Mouse (Mus musculus): ENCODE data around the gene Slc35d3.

Gene Slc35d3

DNA sequence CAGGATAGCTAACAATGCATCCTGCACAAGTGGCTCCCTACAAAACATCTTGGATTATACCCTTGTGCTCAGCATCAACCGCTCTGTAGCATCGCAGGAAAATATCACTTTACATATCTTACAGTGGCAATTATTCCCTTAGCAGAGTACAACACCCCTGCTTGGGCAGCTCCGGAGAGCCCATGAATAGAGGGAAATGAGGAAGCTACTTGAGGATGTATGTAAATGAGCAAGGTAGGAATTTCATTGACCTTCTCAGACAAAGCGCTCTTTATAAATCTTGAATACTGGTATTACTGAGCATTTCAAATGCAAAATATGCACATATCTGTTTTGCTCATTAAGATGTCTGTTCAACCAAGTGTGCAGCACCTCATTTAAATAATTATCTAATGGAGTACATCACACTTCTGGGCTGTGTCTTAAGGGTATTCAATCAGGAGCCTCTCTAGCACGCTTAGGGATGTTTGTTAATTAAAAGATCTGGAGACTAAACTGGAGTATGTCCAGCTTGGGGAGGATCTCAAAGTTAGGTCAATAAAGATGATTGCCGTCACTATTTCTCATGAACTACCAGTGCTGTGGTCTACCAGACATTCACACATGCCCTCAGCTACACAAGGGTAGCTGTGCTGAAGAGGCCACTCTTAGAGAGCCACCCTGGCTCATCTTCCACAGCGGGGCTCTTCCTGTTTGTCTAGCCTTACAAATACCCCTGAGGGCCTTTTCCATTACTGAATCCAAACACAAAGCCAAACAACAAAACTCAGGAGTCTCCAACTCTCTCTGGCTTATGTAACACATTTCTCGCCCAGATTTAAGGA, 15.2 kb downstream of the Slc35d3 start:
- DNase-seq (ENCODE audit: low read depth, low spot score): no peak

DNA sequence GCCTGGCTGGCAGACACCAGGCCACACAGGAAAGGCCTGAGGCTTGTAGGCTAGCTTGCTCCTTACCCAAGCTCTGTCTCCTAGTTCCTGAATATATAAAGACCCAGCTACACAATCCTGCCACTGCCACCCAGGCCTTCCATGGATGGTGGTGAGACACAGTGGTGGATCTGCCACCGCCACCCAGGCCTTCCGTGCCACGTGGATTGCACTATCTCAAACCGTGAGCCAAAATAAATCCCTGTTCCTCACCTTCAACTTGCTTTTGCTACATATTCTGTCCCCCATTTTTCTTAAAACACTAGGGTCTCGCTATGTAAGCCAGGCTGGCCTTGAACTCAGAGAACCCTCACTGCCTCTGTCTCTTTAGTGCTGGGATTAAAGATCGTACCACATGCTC, 17.0 kb downstream of the Slc35d3 start:
- DNase-seq (ENCODE audit: low read depth, low spot score): no peak

DNA sequence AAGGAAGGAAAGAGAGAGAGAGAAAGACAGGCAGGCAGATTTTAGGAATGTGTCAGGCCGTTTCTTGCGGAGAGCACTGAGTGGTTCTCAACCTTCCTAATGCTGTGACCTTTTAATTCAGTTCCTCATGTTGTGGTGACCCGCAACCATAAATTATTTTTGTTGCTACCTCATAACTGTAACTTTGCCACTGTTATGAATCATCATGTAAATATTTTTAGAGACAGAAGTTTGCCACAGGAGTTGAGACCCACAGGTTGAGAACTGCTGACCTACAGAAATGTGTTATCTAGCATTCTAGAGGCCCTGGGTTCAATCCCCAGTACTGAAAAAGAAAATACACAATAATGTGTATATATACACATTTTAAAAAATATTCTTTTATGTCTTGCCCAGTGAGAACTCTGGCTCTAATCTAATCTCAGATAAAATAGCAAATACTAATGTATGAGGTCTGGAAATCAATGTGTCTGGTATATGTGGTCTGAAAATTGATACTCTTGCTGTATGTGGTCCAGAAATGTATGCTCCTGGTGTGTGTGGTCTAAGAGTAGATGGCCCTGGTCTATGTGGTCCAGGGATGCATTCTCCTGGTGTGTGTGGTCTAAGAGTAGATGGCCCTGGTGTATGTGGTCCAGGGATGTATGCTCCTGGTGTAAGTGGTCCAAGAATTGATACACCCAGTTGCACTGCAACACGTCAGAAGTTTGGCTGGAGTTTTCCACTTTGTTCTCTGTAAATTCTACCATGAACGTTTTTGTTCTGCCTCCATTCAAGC, 20.0 kb downstream of the Slc35d3 start:
- no peak for DNase-seq (ENCODE audit: low read depth, low spot score)

DNA sequence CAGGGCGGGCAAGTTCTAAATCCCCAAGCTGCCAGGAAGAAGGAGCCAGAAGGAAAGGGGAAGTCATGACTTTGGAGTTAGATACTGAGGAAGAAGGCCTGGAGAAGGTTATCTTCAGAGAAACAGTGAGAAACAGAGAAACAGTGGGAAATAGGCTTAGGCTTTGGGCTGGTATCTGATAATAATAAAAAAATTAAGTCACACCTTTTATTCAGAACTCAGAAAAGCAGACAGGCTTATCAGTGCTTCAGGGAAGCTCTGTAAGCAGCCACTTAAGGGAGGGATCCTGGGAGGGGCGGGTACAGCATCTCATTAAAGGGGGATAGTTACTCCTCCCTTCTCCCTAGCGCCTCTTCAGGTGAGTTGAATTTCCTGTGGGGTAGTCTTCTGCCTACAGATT, 30.3 kb downstream of the Slc35d3 start:
- no peak for DNase-seq (ENCODE audit: low read depth, low spot score)

DNA sequence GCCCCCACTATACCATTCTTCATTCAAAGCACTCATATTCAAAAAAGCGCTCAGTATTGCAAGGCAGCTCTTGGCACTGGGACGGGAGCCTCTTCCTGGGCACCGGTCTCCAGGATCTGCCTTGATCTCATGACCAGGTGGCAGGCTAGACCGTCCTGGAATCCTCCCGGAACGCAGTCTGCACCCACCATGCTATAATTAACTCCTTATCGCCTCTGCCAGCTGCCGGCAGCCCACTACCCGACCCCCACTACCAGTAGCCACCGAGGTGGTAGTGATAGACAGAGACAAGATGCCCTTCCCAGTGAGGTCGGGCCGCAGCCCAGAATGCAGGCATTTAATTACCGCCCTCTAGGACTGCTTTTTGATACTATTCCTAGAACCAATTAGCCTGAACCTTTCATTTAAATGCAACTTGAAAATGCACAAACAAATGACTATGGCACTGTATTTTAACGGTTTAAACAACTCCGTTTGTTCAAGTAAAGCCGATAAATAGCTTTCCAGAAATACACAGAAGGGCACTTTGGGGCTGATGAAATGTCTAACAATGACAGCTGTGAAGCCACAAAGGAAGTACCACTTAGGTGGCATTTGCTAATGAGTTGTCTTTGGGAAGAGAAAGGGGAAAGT, 32.4 kb downstream of the Slc35d3 start:
- DNase-seq (ENCODE audit: low read depth, low spot score): no peak

DNA sequence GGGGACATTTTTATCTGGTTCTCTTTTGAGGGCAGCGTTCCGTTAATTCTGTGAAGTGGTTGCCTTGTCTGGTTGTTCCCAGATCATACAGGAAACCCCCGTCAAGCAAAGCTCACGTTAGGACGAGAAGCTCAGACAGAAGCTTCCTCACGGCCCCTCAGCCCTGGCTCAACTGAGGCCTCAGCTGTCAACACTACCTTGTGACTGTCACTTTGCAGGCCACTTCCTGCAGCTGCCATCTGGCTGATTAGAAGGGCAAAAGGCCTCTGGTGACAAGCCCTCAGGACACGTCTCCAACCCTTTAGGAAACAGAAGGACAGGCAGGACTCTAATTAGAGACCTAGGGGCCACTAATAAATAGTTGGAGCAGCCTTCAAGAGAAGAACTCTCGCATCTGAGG, 35.9 kb downstream of the Slc35d3 start:
- DNase-seq (ENCODE audit: low read depth, low spot score): no peak

DNA sequence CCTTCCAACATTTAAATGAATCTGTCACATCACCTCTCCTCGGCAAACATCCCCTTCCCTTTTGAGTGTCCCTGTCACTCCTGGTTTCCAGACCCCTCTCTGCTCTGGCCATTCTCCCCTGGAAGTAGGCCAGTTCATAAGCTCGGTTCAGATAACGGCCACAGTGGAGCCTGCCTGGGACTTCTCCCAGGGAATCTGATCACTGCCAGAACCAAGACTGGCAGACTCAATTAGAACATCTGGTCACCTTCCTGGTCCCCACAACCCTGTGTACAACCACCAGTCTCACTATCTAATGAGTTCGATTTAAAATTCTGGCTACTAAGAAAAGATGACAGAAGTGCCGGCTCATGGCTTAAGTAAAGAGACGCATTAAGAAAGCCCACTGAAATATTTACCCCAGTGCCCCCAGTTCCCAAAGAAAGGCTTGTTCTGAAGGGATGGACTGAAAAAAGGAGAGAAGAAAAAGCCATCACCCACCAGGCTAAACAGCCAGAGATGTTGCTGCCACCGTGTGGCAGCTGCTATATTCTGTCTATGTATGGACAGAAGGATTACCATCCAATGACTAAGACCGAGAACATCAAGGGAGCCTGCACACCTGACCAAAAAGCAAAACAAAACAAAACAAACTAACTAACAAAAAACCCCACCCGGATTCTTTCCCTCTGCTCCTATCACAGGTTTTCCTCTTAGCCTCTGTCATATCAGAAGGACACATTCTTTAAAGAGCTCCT, 39.7 kb downstream of the Slc35d3 start:
- DNase-seq (ENCODE audit: low read depth, low spot score): no peak

DNA sequence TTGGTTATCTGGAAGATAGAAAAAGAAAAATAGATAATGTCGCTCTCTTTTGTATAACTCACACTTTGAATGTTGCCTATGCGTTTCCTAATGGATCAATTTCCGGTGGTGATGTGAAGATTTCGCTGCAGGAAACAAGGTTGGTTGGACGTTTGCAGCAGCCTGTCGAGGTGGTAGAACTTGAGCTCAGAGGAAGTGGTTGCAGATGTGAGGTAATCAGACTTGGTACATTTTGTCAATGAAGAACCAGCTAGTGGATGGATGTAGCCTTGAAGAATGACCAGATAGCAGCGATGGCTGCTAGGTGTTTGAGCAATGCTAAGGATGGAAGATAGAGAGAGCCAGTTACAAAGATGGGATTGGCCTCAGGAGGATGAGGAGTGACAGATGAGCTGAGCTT, 46.5 kb downstream of the Slc35d3 start:
- no peak for DNase-seq (ENCODE audit: low read depth, low spot score)

DNA sequence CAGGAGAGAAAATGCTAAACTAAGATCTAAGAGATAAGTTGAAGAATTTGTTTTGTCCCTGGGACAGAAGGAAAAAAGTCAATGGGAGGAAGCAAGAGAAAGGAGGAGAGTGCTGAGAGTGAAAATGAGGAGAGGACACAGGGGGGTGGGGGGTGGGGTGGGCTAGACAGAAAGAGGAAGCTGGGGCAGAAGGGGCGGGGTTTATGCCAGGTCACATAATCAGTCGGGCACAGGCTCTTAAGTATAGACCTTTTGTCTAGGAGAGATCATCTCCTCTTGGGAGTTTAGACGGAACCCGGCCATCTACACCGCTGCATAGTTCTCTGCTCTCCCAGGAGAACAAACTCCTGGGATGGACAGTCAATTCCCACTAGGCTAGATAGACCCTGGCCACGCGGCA, 48.3 kb downstream of the Slc35d3 start:
- no peak for DNase-seq (ENCODE audit: low read depth, low spot score)
